Mouse (Mus musculus) hindbrain, embryonic 10.5 days (tissue): ENCODE measurements around the gene Osbpl3. TPM values are rescaled to one million over a fixed set of nuclear protein-coding genes. Genes with fewer than 3 reads are reported as not detected.

Experiments used
- DNase-seq: peaks from one replicate; pipeline ENCODE4 v3.0.0-alpha.2; 2017; ENCODE audit warnings: low spot score
- H3K27ac ChIP-seq: fragments of 300-500 bp; sonication (generic); 2 replicates; pipeline ENCODE4 v1.5.1; 2016; ENCODE audit warnings: mild to moderate bottlenecking, moderate library complexity
- H3K27me3 ChIP-seq: fragments of 300-500 bp; sonication (generic); 2 replicates; pipeline ENCODE4 v1.6.1; 2016; ENCODE audit warnings: mild to moderate bottlenecking; ENCODE audit not compliant: poor library complexity, insufficient read depth, severe bottlenecking
- H3K36me3 ChIP-seq: fragments of 300-500 bp; sonication (generic); 2 replicates; pipeline ENCODE4 v1.6.1; 2016; ENCODE audit warnings: mild to moderate bottlenecking, moderate library complexity
- H3K4me1 ChIP-seq: fragments of 300-500 bp; sonication (generic); replicated peaks from 2 replicates; pipeline ENCODE4 v1.6.1; 2016; ENCODE audit warnings: mild to moderate bottlenecking
- H3K4me3 ChIP-seq: fragments of 300-500 bp; sonication (generic); 2 replicates; pipeline ENCODE4 v1.5.1; 2016; ENCODE audit warnings: mild to moderate bottlenecking, moderate library complexity
- H3K9me3 ChIP-seq: fragments of 300-500 bp; sonication (generic); 2 replicates; pipeline ENCODE4 v1.6.1; 2016; ENCODE audit warnings: mild to moderate bottlenecking, moderate library complexity
- WGBS: fragments of 180-500 bp; shearing (Covaris S2); methylation state at CpG from one replicate; pipeline ENCODE4 v1.1.7; 2016; 5-methylcytosine and 5-hydroxymethylcytosine counted together
- polyA plus RNA-seq: library from polyadenylated mRNA; unstranded; fragments of >200 nt; fragmentation: Nextera tagmentation; extraction: Ambion mirVana; gene quantifications from 2 replicates; pipeline ENCODE4 v1.2.1, GENCODE M21; 2016

Osbpl3 gene
- polyA plus RNA-seq, 1 experiment from 2014 or later = 6.2 TPM

DNA sequence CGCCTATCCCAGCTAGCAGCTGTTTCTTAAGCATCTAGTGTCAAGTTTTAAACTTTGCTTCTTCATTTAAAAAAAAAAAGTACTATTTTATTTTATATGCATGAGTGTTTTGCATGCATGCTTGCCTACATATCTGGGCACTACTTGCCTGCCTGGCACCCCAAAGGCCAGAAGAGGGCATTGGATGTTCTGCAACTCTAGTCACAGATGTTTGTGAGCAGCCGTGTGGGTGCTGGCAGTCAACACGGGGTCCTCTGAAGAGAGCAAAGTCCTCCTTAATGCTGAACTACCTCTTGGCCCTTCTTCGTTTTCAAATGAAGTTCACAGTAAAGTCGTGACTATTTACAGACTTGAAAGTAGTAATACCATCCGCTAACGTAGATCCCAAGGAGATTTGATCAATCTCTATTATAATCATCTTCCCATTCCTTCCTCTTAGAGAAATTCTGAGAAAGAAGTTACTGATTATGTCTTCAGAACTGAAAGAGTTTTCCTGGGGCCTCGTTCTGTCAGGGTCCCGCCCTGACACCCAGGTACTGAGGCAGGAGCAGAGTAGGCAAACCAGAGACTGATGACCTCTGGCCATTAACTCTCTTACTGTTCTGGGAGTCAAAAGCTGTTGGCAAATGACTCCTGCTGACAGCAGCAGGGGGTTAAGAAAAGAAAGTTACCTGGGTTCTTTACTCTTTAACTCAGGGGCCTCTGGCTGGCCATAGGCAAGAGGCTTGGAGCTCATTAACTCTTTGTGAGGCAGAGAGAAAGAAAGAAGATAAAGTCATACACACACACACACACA lies 8.9 kb upstream of the Osbpl3 start:
- no peaks in the 10 kb centered on the region for H3K27me3 ChIP-seq
- DNase-seq = no peak
- no peaks in the 10 kb centered on the region for H3K36me3 ChIP-seq
- H3K4me3 ChIP-seq = no peak overlapping the region
- no peaks in the 10 kb centered on the region for H3K9me3 ChIP-seq
- 84% methylated on average over 9 of the region's 9 CpGs for WGBS
- no peaks in the 10 kb centered on the region for H3K4me1 ChIP-seq
- no peak overlapping the region for H3K27ac ChIP-seq

DNA sequence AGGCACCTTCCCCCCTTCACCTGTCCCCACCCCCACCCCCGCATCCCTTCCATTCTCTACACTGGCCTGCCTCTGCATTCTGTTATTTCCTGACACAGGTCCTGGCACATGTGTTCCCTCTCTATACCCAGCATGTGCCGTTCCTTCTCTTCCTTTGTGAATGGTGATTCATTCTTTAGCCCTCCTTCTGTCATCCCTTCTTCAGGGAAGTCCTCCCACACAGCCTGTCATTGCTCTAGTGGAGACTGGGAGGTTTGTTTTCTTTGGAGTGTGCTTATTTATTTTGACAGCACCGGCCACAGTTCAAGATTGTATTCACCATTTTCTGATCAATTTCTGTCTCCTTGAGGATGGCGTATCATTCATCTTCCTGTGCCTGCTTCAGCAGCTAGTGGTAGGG lies 6.0 kb upstream of the Osbpl3 start:
- WGBS = 78% methylated on average over 4 of the region's 4 CpGs
- H3K4me3 ChIP-seq = no peak overlapping the region
- no peaks in the 10 kb centered on the region; the same call in 1 of the 2 replicates for H3K4me1 ChIP-seq
- no peaks in the 10 kb centered on the region for H3K9me3 ChIP-seq
- DNase-seq = no peak
- no peaks in the 10 kb centered on the region for H3K36me3 ChIP-seq
- H3K27ac ChIP-seq = no peak overlapping the region
- H3K27me3 ChIP-seq = peaks cover 11% of the 10 kb centered on the region; the same call in 1 of the 2 replicates

DNA sequence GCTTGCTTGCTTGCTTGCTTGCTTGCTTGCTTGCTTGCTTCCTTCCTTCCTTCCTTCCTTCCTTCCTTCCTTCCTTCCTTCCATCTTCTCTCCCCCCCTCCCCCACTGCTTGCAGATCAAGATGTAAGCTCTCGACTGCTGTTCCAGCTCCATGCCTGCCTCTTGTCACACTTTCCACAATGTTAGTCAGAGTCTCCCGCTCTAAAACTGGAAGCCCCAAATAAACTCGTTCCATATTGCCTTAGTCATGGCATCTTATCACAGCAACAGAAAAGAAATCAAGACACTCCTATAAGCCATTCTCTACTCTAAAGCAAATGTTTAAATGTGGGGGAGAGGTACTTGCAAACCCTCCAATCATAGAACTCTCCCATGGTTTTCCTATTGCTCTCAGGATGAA lies 5.6 kb upstream of the Osbpl3 start:
- WGBS = 85% methylated on average over 3 of the region's 3 CpGs
- no peak for DNase-seq
- Histone ChIP-seq H3K27ac (no peak overlapping the region), H3K36me3 (no peaks in the 10 kb centered on the region), H3K4me3 (no peak overlapping the region), H3K27me3 (peaks cover 12% of the 10 kb centered on the region; the same call in 1 of the 2 replicates), H3K4me1 (peaks cover 2% of the 10 kb centered on the region), H3K9me3 (no peaks in the 10 kb centered on the region)

DNA sequence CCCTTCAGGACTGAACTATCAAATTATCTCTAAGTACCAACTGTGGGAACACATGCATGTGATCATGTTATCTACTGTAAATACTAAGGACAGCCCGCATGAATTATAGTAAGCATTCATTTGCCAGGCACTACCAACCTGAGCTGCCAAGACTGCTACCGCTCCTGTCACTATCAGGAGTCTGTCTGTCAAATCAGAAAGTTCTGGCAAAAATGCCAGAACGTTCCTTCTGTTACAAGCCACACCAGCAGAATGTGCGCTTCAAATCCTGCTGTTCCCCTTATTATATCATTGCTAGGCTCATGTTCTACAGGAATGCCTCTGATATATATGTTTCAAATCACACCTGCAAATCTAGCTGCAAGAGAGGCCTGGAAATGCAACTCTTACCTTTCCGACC lies 4.6 kb upstream of the Osbpl3 start:
- Histone ChIP-seq H3K4me1 (peaks cover 6% of the 10 kb centered on the region), H3K36me3 (no peaks in the 10 kb centered on the region), H3K27me3 (peaks cover 12% of the 10 kb centered on the region; the same call in 1 of the 2 replicates), H3K27ac (no peak overlapping the region), H3K4me3 (no peak overlapping the region), H3K9me3 (no peaks in the 10 kb centered on the region)
- 94% methylated on average over 5 of the region's 5 CpGs for WGBS
- no peak for DNase-seq

DNA sequence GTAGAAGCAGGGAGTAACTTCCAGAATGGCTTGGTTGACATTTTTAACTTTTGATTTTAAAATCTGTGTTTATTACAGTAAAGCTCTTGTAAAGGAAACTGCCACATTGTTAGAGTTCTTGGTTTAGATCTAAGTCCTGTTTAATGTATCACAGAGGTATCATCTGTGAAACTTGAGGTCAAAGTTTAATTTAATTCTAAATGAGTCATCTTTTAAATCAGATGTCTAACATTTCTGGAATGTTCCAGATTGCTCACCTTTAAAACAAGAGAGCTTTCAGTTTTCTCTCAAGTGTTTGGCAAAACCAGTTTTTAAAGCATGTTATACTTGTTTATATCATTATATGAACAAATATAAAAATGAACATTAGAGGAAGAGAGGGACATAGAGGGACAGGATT lies 4.2 kb upstream of the Osbpl3 start:
- Histone ChIP-seq H3K36me3 (no peaks in the 10 kb centered on the region), H3K9me3 (no peaks in the 10 kb centered on the region), H3K27me3 (peaks cover 12% of the 10 kb centered on the region; the same call in 1 of the 2 replicates), H3K27ac (no peak overlapping the region), H3K4me1 (peaks cover 10% of the 10 kb centered on the region), H3K4me3 (no peak overlapping the region)
- DNase-seq = no peak

DNA sequence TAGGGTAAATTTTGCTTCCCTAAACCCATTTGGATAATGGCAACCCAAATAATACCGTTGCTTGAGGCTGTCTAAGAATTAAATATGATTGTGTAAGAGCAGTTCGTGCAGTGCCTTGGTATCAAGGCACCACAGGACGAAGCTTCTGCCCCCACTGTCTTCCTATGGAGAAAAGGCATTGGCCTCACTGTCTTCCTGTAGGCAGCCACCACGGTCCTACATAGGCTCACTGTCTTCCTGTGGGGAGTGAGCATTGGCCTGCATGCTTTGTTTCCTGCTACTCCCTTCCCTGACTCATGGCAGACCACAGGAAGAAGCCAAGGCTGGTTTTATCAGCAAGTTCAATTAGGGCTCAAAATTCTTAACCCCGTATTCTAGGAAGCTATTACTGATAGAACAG lies 3.3 kb upstream of the Osbpl3 start:
- H3K9me3 ChIP-seq = no peaks in the 10 kb centered on the region
- no peaks in the 10 kb centered on the region for H3K36me3 ChIP-seq
- H3K27ac ChIP-seq = no peak overlapping the region
- H3K27me3 ChIP-seq = peaks cover 17% of the 10 kb centered on the region; the same call in 1 of the 2 replicates
- H3K4me3 ChIP-seq = no peak overlapping the region
- H3K4me1 ChIP-seq = peaks cover 19% of the 10 kb centered on the region
- 76% methylated on average over 5 of the region's 5 CpGs for WGBS
- DNase-seq = no peak

DNA sequence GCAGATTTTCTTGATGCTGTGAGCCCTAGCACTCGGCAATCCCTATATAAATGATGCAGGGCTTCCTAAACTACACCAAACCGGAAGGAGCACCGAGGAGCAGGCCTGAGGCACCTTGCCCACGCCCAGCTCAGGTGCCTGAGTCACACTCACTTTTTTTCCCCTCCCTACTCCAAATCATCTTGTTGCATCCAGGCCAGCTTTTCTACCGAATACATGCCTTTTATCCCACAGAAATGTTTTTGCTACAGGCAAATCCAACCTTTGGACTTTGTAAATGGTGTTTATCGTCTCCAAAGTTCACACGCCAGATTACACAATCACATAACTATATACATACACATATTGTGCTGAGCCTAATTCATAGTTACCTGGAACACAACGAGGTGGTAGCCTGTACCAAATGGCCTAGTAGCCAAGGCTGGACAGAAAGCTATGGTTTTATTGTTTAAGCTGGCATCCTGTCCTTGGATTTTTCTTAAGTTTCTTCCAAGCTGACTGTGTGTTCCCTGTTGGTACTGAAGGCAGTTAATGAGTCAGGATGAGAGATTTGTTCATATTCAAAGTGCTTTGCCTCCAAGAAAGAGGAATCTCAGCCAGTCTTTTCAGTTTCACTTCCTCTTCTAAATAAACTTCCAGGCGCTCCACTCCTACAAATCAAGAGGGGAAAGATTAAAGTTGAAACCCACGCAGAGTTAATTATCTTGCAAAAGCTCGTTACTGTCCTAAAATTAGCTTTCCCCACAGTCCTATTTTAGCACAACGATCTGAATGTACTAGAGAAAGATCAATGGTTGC lies 1.7 kb upstream of the Osbpl3 start:
- DNase-seq = no peak
- Histone ChIP-seq H3K4me3 (no peak overlapping the region), H3K36me3 (no peaks in the 10 kb centered on the region), H3K27me3 (peaks cover 17% of the 10 kb centered on the region; the same call in 1 of the 2 replicates), H3K9me3 (no peaks in the 10 kb centered on the region), H3K4me1 (peaks cover 29% of the 10 kb centered on the region), H3K27ac (no peak overlapping the region)
- 88% methylated on average over 12 of the region's 12 CpGs for WGBS

DNA sequence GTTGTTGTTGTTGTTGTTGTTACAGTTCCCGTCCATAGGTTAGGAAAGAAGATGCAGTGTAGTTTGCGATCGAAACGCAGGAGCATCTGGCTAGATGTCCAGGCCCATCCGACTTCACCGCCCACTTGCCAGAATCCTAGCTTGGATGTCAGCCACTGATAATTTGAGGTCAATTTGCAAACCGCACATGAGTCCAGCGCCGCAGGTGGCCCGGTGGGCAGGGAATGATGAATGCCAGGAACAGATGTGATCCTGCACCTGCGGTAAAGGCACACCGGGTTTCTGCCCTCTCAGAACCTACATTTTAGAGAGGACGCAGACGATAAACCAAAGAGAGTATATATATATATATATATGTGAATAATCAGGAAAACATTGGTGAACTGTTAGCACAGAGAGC lies 705 bp upstream of the Osbpl3 start:
- DNase-seq = no peak
- no peaks in the 10 kb centered on the region for H3K36me3 ChIP-seq
- H3K4me1 ChIP-seq = peaks cover 29% of the 10 kb centered on the region
- H3K9me3 ChIP-seq = no peaks in the 10 kb centered on the region
- WGBS = 68% methylated on average over 14 of the region's 14 CpGs
- H3K4me3 ChIP-seq = peak overlapping the region; percentile 80
- H3K27ac ChIP-seq = peak overlapping the region; percentile 88; the same call in 1 of the 2 replicates
- peaks cover 17% of the 10 kb centered on the region; the same call in 1 of the 2 replicates for H3K27me3 ChIP-seq

DNA sequence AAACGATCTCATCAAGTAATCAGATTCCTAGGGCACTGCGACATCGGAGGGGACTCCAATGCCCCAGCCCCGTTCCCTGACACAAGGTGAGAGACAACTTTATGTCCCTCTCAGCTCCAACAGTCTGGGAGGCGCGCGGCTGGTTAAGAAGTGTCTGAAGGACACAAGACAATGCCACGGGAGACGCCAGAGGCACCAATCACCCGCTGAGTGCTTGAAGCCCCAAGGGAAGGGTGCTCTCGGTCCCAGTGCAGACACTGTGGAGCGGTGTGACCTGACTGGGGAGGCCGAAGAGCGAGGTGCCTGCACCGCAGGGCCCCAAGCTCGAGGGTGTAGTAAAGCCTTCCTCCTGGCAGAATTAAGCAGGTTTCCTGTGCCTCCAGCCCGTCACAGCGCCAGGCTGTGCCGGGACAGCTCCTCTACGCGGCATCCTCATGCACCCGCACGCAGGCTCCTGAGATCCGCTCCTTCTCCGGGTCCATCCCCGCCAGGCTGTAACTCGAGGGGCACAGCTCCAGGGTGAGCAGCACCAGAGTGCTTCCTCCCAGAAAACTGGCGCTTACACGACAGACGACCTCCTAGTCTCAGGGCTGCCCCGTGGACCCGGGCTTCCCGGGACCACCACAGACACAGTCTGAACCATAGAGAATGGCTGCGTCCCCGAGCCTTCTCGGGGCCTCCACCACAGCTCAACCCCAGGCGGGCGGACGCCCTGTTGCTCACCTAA lies 736 bp downstream of the Osbpl3 start:
- under 1% methylated on average over 39 of the region's 39 CpGs for WGBS
- DNase-seq = no peak
- peak overlapping the region; percentile 88 for H3K27ac ChIP-seq

DNA sequence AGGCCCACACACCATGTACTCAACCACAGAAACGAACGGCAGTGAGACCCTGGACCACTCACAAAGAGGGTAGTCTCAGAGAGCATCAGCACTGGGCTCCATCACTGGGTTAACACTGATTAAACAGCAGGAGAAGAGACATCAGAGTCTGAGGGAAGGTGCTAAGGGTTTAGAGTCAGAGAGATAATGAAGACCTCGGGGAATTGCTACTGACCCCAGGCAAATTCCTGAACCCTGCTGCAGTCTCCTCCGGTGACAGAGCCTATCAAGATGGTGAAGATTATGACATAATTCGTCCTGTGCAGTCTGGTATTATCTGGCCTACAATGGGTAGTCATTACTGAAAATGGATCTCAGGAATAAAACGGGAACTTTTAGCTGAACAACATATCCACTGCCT lies 2.4 kb downstream of the Osbpl3 start:
- no peaks in the 10 kb centered on the region for H3K9me3 ChIP-seq
- H3K36me3 ChIP-seq = no peaks in the 10 kb centered on the region
- H3K4me1 ChIP-seq = peaks cover 29% of the 10 kb centered on the region
- no peak for DNase-seq
- no peak overlapping the region for H3K27ac ChIP-seq
- peaks cover 17% of the 10 kb centered on the region; the same call in 1 of the 2 replicates for H3K27me3 ChIP-seq
- H3K4me3 ChIP-seq = no peak overlapping the region
- 62% methylated on average over 6 of the region's 6 CpGs for WGBS

More for the DNA sequence above, 736 bp downstream of the Osbpl3 start:
- Histone ChIP-seq H3K4me1 (peaks cover 29% of the 10 kb centered on the region), H3K4me3 (peak overlapping the region; percentile 80), H3K27me3 (peaks cover 17% of the 10 kb centered on the region; the same call in 1 of the 2 replicates), H3K9me3 (no peaks in the 10 kb centered on the region), H3K36me3 (no peaks in the 10 kb centered on the region)

DNA sequence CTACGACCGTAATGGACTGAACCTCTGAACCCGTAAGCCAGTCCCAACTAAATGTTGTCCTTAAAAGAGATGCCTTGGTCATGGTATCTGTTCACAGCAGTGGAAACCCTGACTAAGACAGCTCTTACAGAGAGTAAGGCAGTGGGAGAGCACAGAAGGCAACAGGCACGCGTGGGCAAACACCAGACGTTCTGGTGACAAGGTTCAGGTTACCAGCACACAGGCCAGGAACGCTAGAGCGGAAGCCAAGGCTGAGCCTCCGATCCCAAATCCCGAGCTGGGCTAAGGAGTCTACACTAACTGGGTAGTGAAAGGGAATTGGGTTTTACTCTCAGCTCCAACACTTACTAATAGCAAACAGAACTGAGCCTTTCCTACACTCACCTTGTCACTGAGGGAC lies 3.8 kb downstream of the Osbpl3 start:
- no peak overlapping the region for H3K27ac ChIP-seq
- H3K36me3 ChIP-seq = no peaks in the 10 kb centered on the region
- no peak overlapping the region for H3K4me3 ChIP-seq
- WGBS = 85% methylated on average over 10 of the region's 10 CpGs
- no peaks in the 10 kb centered on the region for H3K9me3 ChIP-seq
- DNase-seq = no peak
- peaks cover 8% of the 10 kb centered on the region; the same call in 1 of the 2 replicates for H3K27me3 ChIP-seq
- H3K4me1 ChIP-seq = peaks cover 29% of the 10 kb centered on the region

DNA sequence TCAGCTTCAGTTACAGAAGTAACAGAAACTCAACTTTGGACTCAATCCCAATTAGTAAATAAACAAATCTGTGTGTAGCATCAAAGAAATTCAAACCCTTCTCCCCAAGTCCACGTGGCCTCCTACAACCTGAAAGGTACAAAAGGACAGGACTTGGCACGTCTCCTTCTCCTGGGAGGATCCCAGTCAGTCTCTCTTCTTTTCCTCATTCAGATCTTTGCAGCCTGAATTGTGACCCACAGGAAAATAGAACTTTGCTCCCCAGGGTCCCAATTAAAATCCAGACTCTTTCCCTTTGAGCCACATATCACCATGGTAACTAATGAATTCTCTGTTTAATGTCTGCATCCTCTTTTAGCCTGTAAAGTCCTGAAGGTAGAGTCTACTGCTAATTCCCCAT lies 10.4 kb downstream of the Osbpl3 start:
- H3K27ac ChIP-seq = no peak overlapping the region
- DNase-seq = no peak
- no peaks in the 10 kb centered on the region for H3K4me1 ChIP-seq
- no peaks in the 10 kb centered on the region for H3K27me3 ChIP-seq
- H3K9me3 ChIP-seq = no peaks in the 10 kb centered on the region
- H3K36me3 ChIP-seq = no peaks in the 10 kb centered on the region; the same call in 1 of the 2 replicates
- no peak overlapping the region for H3K4me3 ChIP-seq
- WGBS = 44% methylated on average over 2 of the region's 2 CpGs
